Mouse (Mus musculus) lung, adult 2 months (tissue): ENCODE measurements at regions not wholly inside any gene's neighbourhood (a gene's known extent, or its start where the extent isn't known, plus 50 kb on each side); places are given as distances from the start of the nearest gene placed in this dataset.

Source experiments
- CTCF ChIP-seq: fragments of 200-500 bp; IDR thresholded peaks from 2 replicates; pipeline ENCODE4 v1.5.1; 2011; ENCODE audit warnings: mild to moderate bottlenecking, low read length, control low read depth; ENCODE audit not compliant: insufficient read depth
- POLR2A ChIP-seq: fragments of 200-500 bp; IDR thresholded peaks from 2 replicates; pipeline ENCODE4 v1.6.1; 2011; ENCODE audit warnings: low read depth, mild to moderate bottlenecking, control low read depth, low read length, borderline replicate concordance; ENCODE audit errors: extremely low read depth

GRCm38 (mm10) chr12:12722982-12723661, 218.6 kb downstream of the Mycn start:
- TF ChIP-seq POLR2A: no peak
- no peak for TF ChIP-seq CTCF
